Mouse (Mus musculus): ENCODE results near the gene Sned1.

GRCm38 (mm10) chr1:93252586-93252985, 16.9 kb downstream of the Sned1 start:
- TF ChIP-seq TAL1 (conservative IDR thresholded peaks at IDR 0.05; ENCODE audit: low read depth, low read length): no peak
- no peak for TF ChIP-seq CTCF (IDR thresholded peaks at IDR 0.05; ENCODE audit: low read depth, low read length)
